Mouse (Mus musculus): Measurements from ENCODE around the gene Mcemp1.

DNA sequence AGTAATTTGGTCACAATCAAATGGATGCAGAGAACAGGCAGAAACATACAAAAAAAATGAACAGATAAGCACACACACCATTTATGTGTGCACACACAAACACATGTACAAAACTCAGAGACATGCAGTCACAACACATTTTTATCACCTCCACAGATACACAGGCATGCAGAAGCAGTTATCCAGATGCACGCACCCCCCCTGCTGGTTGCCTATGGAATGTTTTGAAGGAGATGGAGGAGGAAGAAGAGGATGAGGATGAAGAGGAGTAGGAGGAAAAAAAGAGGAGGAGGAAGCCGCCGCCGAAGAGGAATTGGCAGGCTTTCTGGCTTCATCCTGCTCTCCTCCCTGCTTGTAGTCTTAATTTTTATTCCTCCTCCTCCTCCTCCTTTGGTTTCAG, 40.2 kb downstream of the Mcemp1 start:
- no peak for TF ChIP-seq FLI1 (IDR thresholded peaks at IDR 0.05; ENCODE audit: low read length)
- no peak for TF ChIP-seq GATA1 (IDR thresholded peaks at IDR 0.05; ENCODE audit: borderline replicate concordance, low read length)

All from megakaryocyte, embryonic 14.5 days (primary cell).